Mouse (Mus musculus) myocyte (in vitro differentiated cells): ENCODE measurements around the gene Ten1.

Experiments used
- CEBPB ChIP-seq: IDR thresholded peaks from 2 replicates; pipeline ENCODE4 v1.6.1; 2011; ENCODE audit warnings: mild to moderate bottlenecking, moderate library complexity; ENCODE audit not compliant: poor library complexity, insufficient read depth, severe bottlenecking
- MAX ChIP-seq: IDR thresholded peaks from one replicate; pipeline ENCODE4 v1.6.1; 2011; ENCODE audit warnings: low read depth, mild to moderate bottlenecking, control low read depth
- MYOG ChIP-seq, 3 experiments: IDR thresholded peaks; one replicate each; pipeline ENCODE4 v1.6.1; 2011; ENCODE audit warnings: control low read depth in 2 of 3, low read depth in 2 of 3, mild to moderate bottlenecking in 2 of 3; ENCODE audit not compliant: insufficient read length in 2 of 3, control insufficient read depth in 1 of 3, insufficient read depth in 1 of 3
- POLR2A ChIP-seq: IDR thresholded peaks from one replicate; pipeline ENCODE4 v1.6.1; 2011; ENCODE audit warnings: low read depth, mild to moderate bottlenecking, control low read depth, moderate library complexity; ENCODE audit not compliant: insufficient read length
- POLR2AphosphoS2 ChIP-seq: IDR thresholded peaks from one replicate; pipeline ENCODE4 v1.6.1; 2011; ENCODE audit warnings: low read depth, control low read depth; ENCODE audit not compliant: insufficient read length
- TCF12 ChIP-seq: IDR thresholded peaks from one replicate; pipeline ENCODE4 v1.6.1; 2011; ENCODE audit warnings: mild to moderate bottlenecking, control low read depth; ENCODE audit not compliant: poor library complexity, insufficient read depth, severe bottlenecking
- USF1 ChIP-seq: IDR thresholded peaks from one replicate; pipeline ENCODE4 v1.6.1; 2011; ENCODE audit warnings: low read depth, mild to moderate bottlenecking, control low read depth, moderate library complexity

GRCm38 (mm10) chr11:116255982-116256675 is 57.5 kb downstream of the Ten1 start:
- TF ChIP-seq POLR2A = no peak
- TF ChIP-seq USF1 = no peak
- TF ChIP-seq MAX = no peak
- TF ChIP-seq CEBPB = no peak
- no peak for TF ChIP-seq TCF12
- TF ChIP-seq MYOG (IDR thresholded peaks at IDR 0.05; ENCODE audit: control insufficient read depth in 1 of 3, insufficient read depth in 1 of 3, insufficient read length in 2 of 3, low read depth in 2 of 3) = no peak
- no peak for TF ChIP-seq POLR2AphosphoS2
